Mouse (Mus musculus): ENCODE results near the gene Ep400. TPM values are rescaled to one million over a fixed set of nuclear protein-coding genes. Genes with fewer than 3 reads are reported as not detected.
"Not testable (repeated sequence)": the region's sequence is repeated elsewhere in the genome, so short reads cannot be mapped to it uniquely, and the experiment has no call there.

Ep400 gene
- total RNA-seq, 2 experiments from 2014 or later = 68.1 to 127 TPM

GRCm38 (mm10) chr5:110780761-110781528 lies 10.4 kb upstream of the Ep400 start:
- no peak for ATAC-seq (replicated peaks; ENCODE audit: poor library complexity, severe bottlenecking)

GRCm38 (mm10) chr5:110779998-110780760 lies 9.7 kb upstream of the Ep400 start, which contains the start of gene Pus1:
Pus1 (minus strand) TSS chr5:110780659.
- peak; percentile 95 for ATAC-seq (replicated peaks; ENCODE audit: poor library complexity, severe bottlenecking)

GRCm38 (mm10) chr5:110779276-110779997 lies 8.9 kb upstream of the Ep400 start:
- no peak; the same call in 1 of the 2 replicates for ATAC-seq (replicated peaks; ENCODE audit: poor library complexity, severe bottlenecking)

GRCm38 (mm10) chr5:110778263-110778662 lies 7.7 kb upstream of the Ep400 start:
- ATAC-seq (replicated peaks; ENCODE audit: poor library complexity, severe bottlenecking) = no peak

DNA sequence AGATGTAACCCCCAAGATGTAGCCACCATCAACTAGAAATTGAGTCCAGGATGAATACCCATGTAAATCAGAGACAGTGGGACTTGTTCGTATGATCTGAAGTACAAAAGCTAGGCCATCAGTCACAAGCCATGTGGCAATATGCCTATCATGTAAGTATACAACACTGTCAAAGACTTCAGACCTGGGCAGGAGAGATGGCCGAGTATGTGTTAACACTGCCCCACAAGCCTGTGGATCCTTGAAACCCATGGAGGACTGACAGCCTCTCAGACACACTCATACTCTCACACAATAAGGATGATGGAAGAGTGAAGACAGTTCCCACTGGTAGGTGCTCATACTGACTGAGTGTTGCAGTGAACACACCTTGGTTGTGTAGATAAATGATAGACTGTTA lies 5.6 kb upstream of the Ep400 start:
- no peak for ATAC-seq (replicated peaks; ENCODE audit: poor library complexity, severe bottlenecking)

- ATAC-seq (replicated peaks; ENCODE audit: poor library complexity, severe bottlenecking) = no peak
Measured at GRCm38 (mm10) chr5:110774511-110774910, 4.0 kb upstream of the Ep400 start.

DNA sequence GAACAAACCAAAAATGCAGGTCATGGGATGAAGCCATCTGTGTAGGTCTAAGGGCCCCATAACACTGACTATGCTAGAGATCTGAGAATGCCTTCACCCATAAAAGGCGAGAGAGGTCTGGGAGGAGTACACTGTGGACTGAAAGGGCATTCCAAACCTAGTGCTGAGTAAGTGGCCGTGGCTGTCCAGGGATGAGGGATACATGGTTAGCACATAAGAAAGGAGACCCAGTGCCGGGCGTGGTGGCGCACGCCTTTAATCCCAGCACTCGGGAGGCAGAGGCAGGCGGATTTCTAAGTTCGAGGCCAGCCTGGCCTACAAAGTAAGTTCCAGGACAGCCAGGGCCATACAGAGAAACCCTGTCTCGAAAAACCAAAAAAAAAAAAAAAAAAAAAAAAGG lies 2.4 kb upstream of the Ep400 start:
- ATAC-seq (replicated peaks; ENCODE audit: poor library complexity, severe bottlenecking) = not testable (repeated sequence)

GRCm38 (mm10) chr5:110770031-110770445 lies 479 bp downstream of the Ep400 start:
- ATAC-seq (replicated peaks; ENCODE audit: poor library complexity, severe bottlenecking) = peak; percentile 25

- no peak for ATAC-seq (replicated peaks; ENCODE audit: poor library complexity, severe bottlenecking)
Measured at GRCm38 (mm10) chr5:110769272-110769671, 1.2 kb downstream of the Ep400 start.

DNA sequence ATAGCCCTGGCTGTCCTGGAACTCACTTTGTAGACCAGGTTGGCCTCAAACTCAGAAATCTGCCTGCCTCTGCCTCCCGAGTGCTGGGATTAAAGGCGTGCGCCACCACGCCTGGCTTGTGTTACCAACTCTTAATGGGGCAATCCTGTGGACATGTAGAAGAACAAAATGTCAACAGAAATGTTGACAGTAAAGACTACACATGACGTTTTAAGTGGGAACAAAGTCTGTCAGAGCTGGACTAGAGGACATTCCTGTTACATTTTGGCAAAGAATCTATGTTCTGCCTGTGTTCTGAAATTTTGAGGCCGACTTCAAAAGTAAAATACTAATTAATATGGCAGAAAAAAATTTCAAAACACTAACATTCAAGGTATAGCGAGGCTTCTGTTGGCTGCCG lies 6.6 kb downstream of the Ep400 start:
- no peak for ATAC-seq (replicated peaks; ENCODE audit: poor library complexity, severe bottlenecking)

DNA sequence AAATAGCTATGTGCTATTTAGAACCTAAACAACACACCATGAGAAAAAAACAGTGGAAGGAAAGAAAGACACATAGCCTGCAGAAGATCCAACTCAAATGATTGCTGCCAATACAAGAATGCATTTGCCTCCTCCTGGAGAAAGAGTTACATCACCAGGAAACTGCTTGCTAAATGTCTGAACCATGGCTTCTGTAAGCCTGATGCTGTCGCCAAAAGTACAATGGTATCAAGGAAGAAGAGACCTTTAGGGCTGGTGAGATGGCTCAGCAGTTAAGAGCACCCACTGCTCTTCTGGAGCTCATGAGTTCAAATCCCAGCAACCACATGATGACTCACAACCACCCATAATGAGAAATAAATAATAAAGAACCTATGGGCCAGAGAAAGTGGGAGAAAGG lies 25.5 kb downstream of the Ep400 start:
- ATAC-seq (replicated peaks; ENCODE audit: poor library complexity, severe bottlenecking) = peak; percentile 50; the same call in 1 of the 2 replicates

DNA sequence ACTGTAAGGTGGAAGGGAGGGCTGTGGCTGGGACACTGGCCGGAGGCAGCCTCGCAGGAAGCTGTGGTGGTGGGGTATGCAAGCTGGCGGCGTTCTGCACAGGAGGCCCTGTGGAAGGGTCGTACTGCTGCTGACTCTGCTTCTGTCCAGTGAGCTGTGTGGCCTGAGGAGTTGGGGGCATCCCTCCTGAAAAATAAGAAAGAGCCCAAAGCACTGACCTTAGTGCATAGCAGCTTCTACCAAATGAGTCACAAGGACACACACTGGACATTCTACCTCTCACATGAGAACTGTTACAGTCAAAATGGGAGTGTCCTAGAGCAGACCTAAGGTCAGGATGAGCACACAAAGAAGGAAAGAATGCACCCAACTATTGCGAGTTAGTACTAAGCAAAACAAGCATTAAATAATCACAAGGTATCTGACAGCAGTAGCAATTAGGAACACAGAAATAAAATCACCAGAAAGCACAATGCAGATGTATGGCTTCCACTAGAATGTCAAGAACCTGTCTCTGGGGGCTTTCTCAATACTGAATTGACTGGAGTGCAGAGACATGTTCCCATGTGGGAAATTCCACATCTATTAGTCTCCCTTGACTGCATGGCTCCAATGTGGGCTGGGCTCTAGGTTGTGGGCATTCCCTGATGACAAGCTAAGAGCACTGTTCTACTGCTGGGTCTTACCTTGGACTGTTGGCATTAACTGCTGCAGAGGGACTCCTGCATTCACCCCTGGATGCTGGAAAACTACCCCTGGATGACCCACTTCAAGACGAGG lies 30.8 kb downstream of the Ep400 start:
- ATAC-seq (replicated peaks; ENCODE audit: poor library complexity, severe bottlenecking) = no peak

- ATAC-seq (replicated peaks; ENCODE audit: poor library complexity, severe bottlenecking) = no peak
Measured at GRCm38 (mm10) chr5:110735606-110736005, 34.9 kb downstream of the Ep400 start.

GRCm38 (mm10) chr5:110733231-110733823 lies 37.2 kb downstream of the Ep400 start:
- no peak for ATAC-seq (replicated peaks; ENCODE audit: poor library complexity, severe bottlenecking)

GRCm38 (mm10) chr5:110731227-110731626 lies 39.3 kb downstream of the Ep400 start:
- ATAC-seq (replicated peaks; ENCODE audit: poor library complexity, severe bottlenecking) = no peak

GRCm38 (mm10) chr5:110727850-110728249 lies 42.7 kb downstream of the Ep400 start:
- ATAC-seq (replicated peaks; ENCODE audit: poor library complexity, severe bottlenecking) = no peak

GRCm38 (mm10) chr5:110723543-110723942 lies 47.0 kb downstream of the Ep400 start:
- ATAC-seq (replicated peaks; ENCODE audit: poor library complexity, severe bottlenecking) = no peak

DNA sequence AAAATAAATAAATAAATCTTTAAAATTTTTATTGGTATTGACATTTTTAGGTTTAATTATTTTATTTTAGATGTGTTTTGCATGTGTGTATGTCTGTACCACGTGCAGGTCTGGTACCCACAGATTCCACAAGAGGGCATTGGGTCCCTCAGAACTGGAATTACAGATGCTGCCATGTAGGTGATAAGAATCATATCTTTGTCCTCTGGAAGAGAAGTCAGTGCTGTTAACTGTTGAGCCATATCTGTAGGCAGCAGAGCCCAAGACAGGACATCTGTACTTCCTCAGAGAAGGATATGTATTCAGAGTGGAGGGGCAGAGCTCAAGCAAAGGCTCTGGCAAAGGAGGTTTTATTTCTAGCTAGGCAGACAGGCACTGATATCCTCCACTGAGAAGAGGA lies 49.1 kb downstream of the Ep400 start:
- not testable (repeated sequence) for ATAC-seq (replicated peaks; ENCODE audit: poor library complexity, severe bottlenecking)

DNA sequence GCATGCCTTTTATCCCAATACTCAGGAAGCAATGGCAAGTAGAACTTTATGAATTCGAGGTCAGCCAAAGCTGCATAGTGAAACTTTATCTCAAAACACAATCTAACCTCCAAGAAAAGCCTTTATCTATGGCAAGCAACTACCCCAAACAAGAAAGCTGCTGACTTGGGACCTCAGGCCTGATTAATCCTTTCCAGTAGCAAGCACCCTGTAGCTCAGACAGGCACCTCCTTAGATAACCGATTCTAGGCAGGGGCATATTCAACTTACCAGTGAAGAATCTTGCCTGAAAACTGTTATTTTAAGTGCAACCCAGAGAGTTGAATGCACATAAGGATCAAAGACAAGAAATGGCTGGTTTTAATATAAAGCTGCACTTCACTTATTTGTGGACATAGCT lies 59.1 kb downstream of the Ep400 start:
- ATAC-seq (replicated peaks; ENCODE audit: poor library complexity, severe bottlenecking) = no peak

- no peak for ATAC-seq (replicated peaks; ENCODE audit: poor library complexity, severe bottlenecking)
Measured at GRCm38 (mm10) chr5:110709256-110709655, 61.3 kb downstream of the Ep400 start.
